Mouse (Mus musculus): ENCODE measurements around the gene Slc22a13.

GRCm38 (mm10) chr9:119144696-119145095 is 64.2 kb downstream of the Slc22a13 start:
- TF ChIP-seq CTCF (IDR thresholded peaks at IDR 0.05; ENCODE audit: borderline replicate concordance, insufficient read depth, low read length) = no peak
- TF ChIP-seq POLR2A (IDR thresholded peaks at IDR 0.05; ENCODE audit: low read depth, low read length) = no peak

Data from embryonic fibroblast, embryonic 13.5 days (primary cell).